Mouse (Mus musculus): ENCODE measurements around the gene Bricd5.

Gene Bricd5

GRCm38 (mm10) chr17:24485090-24485860 lies 11.6 kb downstream of the Bricd5 start:
- peak; percentile 85 to 90 for DNase-seq

GRCm38 (mm10) chr17:24488186-24488661 lies 14.5 kb downstream of the Bricd5 start, which contains the start of gene Caskin1:
Gene Caskin1, plus strand, starts transcription at chr17:24488601.
- DNase-seq: peak in 1 of 2 experiments; percentile 80

GRCm38 (mm10) chr17:24488662-24489264 lies 15.1 kb downstream of the Bricd5 start:
- DNase-seq: peak; percentile 70 to 81

GRCm38 (mm10) chr17:24489265-24490030 lies 15.8 kb downstream of the Bricd5 start:
- DNase-seq: no peak

GRCm38 (mm10) chr17:24490399-24490798 lies 16.7 kb downstream of the Bricd5 start:
- no peak for DNase-seq

- peak; percentile 84 to 88 for DNase-seq
Measured at GRCm38 (mm10) chr17:24494627-24495335, 21.1 kb downstream of the Bricd5 start.

GRCm38 (mm10) chr17:24495443-24495842 lies 21.8 kb downstream of the Bricd5 start:
- DNase-seq: peak; percentile 63 to 76

- DNase-seq: peak in 1 of 2 experiments; percentile 48
Measured at GRCm38 (mm10) chr17:24496026-24496425, 22.3 kb downstream of the Bricd5 start.

GRCm38 (mm10) chr17:24502208-24502607 lies 28.5 kb downstream of the Bricd5 start:
- DNase-seq: no peak

- no peak for DNase-seq
Measured at GRCm38 (mm10) chr17:24504085-24504484, 30.4 kb downstream of the Bricd5 start.

GRCm38 (mm10) chr17:24505286-24505955 lies 31.7 kb downstream of the Bricd5 start:
- DNase-seq: peak; percentile 64 to 66

GRCm38 (mm10) chr17:24506332-24507070 lies 32.8 kb downstream of the Bricd5 start:
- peak in 1 of 2 experiments; percentile 75 for DNase-seq

GRCm38 (mm10) chr17:24507129-24507664 lies 33.5 kb downstream of the Bricd5 start:
- peak; percentile 49 to 70 for DNase-seq

GRCm38 (mm10) chr17:24507806-24508460 lies 34.2 kb downstream of the Bricd5 start:
- peak; percentile 58 to 61 for DNase-seq

GRCm38 (mm10) chr17:24513609-24514008 lies 39.9 kb downstream of the Bricd5 start:
- DNase-seq: peak; percentile 83 to 85

GRCm38 (mm10) chr17:24514270-24515257 lies 40.9 kb downstream of the Bricd5 start:
- DNase-seq: no peak

GRCm38 (mm10) chr17:24520450-24520849 lies 46.8 kb downstream of the Bricd5 start:
- DNase-seq: no peak

- DNase-seq: no peak
Measured at GRCm38 (mm10) chr17:24524734-24525133, 51.0 kb downstream of the Bricd5 start.
